Mouse (Mus musculus) ES-E14 (cell line): Measurements from ENCODE around the gene Nfkb1. TPM values are rescaled to one million over a fixed set of nuclear protein-coding genes. Genes with fewer than 3 reads are reported as not detected.

Source experiments
- DNase-seq: peaks from one replicate; pipeline ENCODE4 v3.0.0-alpha.2; 2013; ENCODE audit warnings: low read depth, low spot score
- H3K27ac ChIP-seq: 2 replicates; pipeline ENCODE4 v1.5.1; 2012; ENCODE audit warnings: low read depth, mild to moderate bottlenecking, low read length, moderate library complexity, mixed read lengths; ENCODE audit not compliant: poor library complexity, insufficient read depth, severe bottlenecking
- H3K36me3 ChIP-seq: 2 replicates; pipeline ENCODE4 v1.6.1; 2012; ENCODE audit warnings: mild to moderate bottlenecking, low read length, moderate library complexity, mixed read lengths; ENCODE audit not compliant: control insufficient read depth, poor library complexity, insufficient read depth, severe bottlenecking
- H3K4me1 ChIP-seq, 2 experiments: fragments of 150-350 bp in 1 of 2; sonication (generic) in 1 of 2; 2 replicates each; pipeline ENCODE4 v1.6.1; 2012; ENCODE audit warnings: low read length in 2 of 2, mild to moderate bottlenecking in 1 of 2, mixed read lengths in 1 of 2; ENCODE audit not compliant: control insufficient read depth in 2 of 2, insufficient read depth in 2 of 2, poor library complexity in 1 of 2
- H3K4me3 ChIP-seq, 2 experiments: fragments of 150-350 bp in 1 of 2; sonication (generic) in 1 of 2; 2 replicates each; pipeline ENCODE4 v1.5.1; 2012; ENCODE audit warnings: low read length in 2 of 2, low read depth in 1 of 2, mild to moderate bottlenecking in 1 of 2, mixed read lengths in 1 of 2; ENCODE audit not compliant: insufficient read depth in 1 of 2, poor library complexity in 1 of 2, severe bottlenecking in 1 of 2
- H3K9ac ChIP-seq: 2 replicates; pipeline ENCODE4 v1.6.1; 2012; ENCODE audit warnings: low read depth, mild to moderate bottlenecking, low read length, mixed read lengths; ENCODE audit not compliant: poor library complexity, insufficient read depth, severe bottlenecking
- H3K9me3 ChIP-seq: fragments of 150-350 bp; sonication (generic); 2 replicates; pipeline ENCODE4 v1.6.1; 2012; ENCODE audit warnings: low read depth, mild to moderate bottlenecking, low read length; ENCODE audit not compliant: control insufficient read depth, insufficient read depth
- CHD2 ChIP-seq: IDR thresholded peaks from 2 replicates; pipeline ENCODE4 v1.6.1; 2014; ENCODE audit warnings: mild to moderate bottlenecking, low read depth, low read length, inconsistent platforms
- HCFC1 ChIP-seq: IDR thresholded peaks from 2 replicates; pipeline ENCODE4 v1.6.1; 2012; ENCODE audit warnings: low read length, inconsistent platforms, borderline replicate concordance; ENCODE audit not compliant: insufficient read depth
- MAFK ChIP-seq: IDR thresholded peaks from 2 replicates; pipeline ENCODE4 v1.6.1; 2014; ENCODE audit warnings: mild to moderate bottlenecking, low read depth, low read length, inconsistent platforms; ENCODE audit not compliant: insufficient read depth
- ZC3H11A ChIP-seq: IDR thresholded peaks from 2 replicates; pipeline ENCODE4 v1.6.1; 2012; ENCODE audit warnings: low read depth, mild to moderate bottlenecking, inconsistent platforms, low read length, borderline replicate concordance
- ZNF384 ChIP-seq: IDR thresholded peaks from 2 replicates; pipeline ENCODE4 v1.6.1; 2012; ENCODE audit warnings: low read depth, low read length, inconsistent platforms
- in situ Hi-C, 2 experiments: fragments of 600-800 bp; cut with MboI; formaldehyde crosslinking; loops; one replicate each; pipeline ENCODE4 v1.15.1; 2025; ENCODE audit warnings: low sequenced_read_pairs in 2 of 2, inconsistent platforms in 1 of 2; ENCODE audit not compliant: unreplicated experiment in 2 of 2
- total RNA-seq: library from RNA; depleted of rRNA; stranded (reverse); fragments of 300-350 nt; gene quantifications from 2 replicates; pipeline ENCODE4 v1.2.3, GENCODE M21; 2012

Gene Nfkb1
- total RNA-seq, 1 experiment, result 35.0 TPM

DNA sequence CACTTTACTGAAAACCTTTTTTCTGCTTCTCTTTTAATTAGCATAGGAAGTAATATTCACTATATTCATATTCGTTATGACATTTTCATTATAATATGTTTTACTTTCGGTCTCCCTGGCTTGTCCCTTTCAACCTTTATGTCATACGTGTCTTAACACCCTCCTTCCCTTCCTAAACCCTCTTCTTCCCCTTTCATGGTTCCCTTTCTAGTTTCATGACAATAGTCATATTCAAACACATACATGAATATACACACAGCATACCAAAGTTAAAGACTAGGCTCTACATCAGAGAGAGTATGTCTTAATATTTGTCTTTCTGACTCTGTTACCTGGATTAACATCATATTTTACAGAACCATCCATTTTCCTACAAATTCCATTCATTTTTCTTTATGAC is 28.6 kb upstream of the Nfkb1 start:
- Histone ChIP-seq H3K9ac (no peak overlapping the region), H3K36me3 (no peaks in the 10 kb centered on the region), H3K4me1 (no peaks in the 10 kb centered on the region), H3K27ac (no peak overlapping the region), H3K9me3 (no peaks in the 10 kb centered on the region), H3K4me3 (no peak overlapping the region)
- in situ Hi-C loops, result no loop called here
- no peak for DNase-seq
- TF ChIP-seq HCFC1, result no peak
- no peak for TF ChIP-seq MAFK

DNA sequence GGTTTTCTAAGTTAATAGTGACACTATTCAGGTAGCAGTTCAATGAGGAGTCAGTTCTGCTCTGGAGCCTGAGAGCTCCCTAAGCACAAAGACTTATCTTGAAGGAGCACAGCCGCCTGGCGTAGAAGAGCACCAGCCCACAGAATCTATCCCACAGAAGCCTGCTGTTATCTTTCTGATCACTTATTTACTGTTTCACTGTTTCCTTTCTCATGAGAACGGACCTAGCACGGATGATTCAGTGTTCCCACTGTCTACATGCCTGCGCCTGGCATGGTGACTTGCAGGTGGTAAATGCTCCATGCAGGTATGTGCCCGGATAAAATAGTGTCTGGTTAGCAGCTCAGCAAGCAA is 27.8 kb upstream of the Nfkb1 start:
- no peak overlapping the region for H3K27ac ChIP-seq
- H3K4me3 ChIP-seq, result no peak overlapping the region
- in situ Hi-C loops, result no loop called here
- no peak overlapping the region for H3K9ac ChIP-seq
- TF ChIP-seq ZC3H11A (no peak), MAFK (no peak), CHD2 (no peak), ZNF384 (no peak), HCFC1 (no peak)
- DNase-seq, result no peak
- H3K4me1 ChIP-seq, result no peaks in the 10 kb centered on the region
- H3K36me3 ChIP-seq, result no peaks in the 10 kb centered on the region
- no peaks in the 10 kb centered on the region for H3K9me3 ChIP-seq

DNA sequence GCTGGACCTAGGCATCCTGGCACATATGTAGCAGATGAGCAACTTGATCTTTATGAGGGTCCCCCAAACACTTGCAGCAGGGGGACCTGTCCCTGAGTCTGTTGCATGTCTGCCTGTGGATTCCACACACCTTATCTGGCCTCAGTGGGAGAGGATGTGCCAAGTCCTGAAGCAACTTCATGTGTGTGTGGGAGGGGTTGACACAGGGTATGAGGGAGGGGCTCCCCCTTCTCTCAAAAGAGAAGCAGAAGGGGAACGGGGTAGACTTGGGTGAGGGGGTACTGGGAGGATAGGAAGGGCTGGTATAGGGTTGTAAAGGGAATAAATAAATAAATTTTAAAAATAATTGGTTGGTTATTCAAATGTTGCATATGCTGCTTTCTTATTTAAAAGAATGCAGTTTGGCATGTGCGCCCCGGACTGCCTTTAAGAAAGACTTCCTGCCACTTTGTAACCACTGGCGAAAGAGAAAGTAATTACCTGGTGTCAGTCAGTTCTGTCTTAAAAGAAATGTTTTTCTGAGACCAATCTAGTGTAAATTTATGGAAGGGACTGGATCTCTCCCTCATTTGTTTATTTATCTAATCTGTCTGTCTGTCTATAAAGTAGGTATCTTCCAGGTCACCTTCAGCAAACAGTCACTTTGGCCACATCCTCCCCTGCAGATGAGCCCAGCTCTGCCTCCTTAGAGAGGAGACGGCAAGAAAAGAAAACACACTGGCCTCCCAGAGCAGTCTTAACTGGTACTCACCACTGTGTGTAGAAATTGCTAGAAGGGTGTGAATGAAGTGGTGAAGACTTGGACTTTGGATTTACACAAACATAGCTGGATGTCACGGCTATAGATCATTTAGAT is 27.2 kb upstream of the Nfkb1 start:
- Histone ChIP-seq H3K4me1 (no peaks in the 10 kb centered on the region), H3K9me3 (no peaks in the 10 kb centered on the region), H3K4me3 (no peak overlapping the region), H3K27ac (no peak overlapping the region), H3K9ac (no peak overlapping the region), H3K36me3 (no peaks in the 10 kb centered on the region)
- no peak for DNase-seq
- TF ChIP-seq ZNF384, result no peak
- TF ChIP-seq HCFC1, result no peak
- TF ChIP-seq ZC3H11A, result no peak
- TF ChIP-seq CHD2, result no peak
- TF ChIP-seq MAFK, result no peak
- in situ Hi-C loops, result no loop called here

DNA sequence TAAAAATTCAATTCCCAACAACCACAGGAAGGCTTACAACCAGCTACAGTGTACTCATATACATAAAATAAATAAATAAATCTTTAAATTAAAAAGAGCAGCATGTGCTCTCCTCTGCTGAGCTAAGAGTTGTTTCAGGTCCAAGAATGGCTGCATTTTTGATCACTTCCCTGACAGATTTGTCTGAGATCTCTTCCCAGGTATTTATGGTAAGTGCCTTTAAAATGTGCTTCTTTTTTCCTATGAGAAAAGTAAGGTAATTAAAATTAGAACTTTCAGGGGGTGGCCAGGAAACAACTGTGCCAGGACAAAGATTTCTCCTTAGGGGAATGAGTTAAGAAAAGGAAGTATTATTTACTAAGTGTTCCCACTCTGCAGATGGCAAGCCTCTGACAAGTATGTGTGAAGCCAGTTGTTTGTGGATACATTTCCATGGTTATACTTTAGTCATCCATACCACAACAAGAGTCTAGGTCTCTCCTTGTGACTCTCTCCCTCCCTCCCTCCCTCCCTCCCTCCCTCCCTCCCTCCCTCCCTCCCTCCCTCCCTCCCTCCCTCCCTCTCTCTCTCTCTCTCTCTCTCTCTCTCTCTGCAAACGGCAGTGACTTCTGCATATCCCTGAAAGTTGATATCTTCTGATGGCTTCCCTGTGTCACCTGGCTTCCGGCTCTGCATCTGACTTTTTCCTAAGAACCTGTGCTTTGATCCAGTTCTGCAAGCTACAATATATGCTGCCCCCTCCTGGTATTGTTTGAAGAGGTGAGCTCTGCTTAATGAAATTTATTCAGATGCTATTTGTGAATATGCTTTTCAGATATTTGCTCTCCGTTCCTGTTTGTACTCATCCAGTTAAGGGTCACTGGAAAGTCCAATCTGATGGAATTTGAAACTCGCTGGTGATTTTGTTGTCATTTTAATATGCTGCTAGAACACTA is 21.9 kb upstream of the Nfkb1 start:
- DNase-seq, result no peak
- TF ChIP-seq HCFC1, result no peak
- TF ChIP-seq MAFK, result no peak
- no peak for TF ChIP-seq ZC3H11A
- no peak for TF ChIP-seq CHD2
- TF ChIP-seq ZNF384, result no peak
- Histone ChIP-seq H3K27ac (no peak overlapping the region), H3K36me3 (no peaks in the 10 kb centered on the region), H3K4me3 (no peak overlapping the region), H3K9ac (no peak overlapping the region), H3K9me3 (no peaks in the 10 kb centered on the region), H3K4me1 (no peaks in the 10 kb centered on the region)
- in situ Hi-C loops, result no loop called here
